Mouse (Mus musculus): ENCODE measurements around the gene Trpc4ap.

Gene Trpc4ap

GRCm38 (mm10) chr2:155693136-155693535 lies 952 bp upstream of the Trpc4ap start:
- no peak for DNase-seq (ENCODE audit: low spot score)

GRCm38 (mm10) chr2:155691336-155691722 lies 855 bp downstream of the Trpc4ap start:
- DNase-seq (ENCODE audit: low spot score): peak; percentile 12

GRCm38 (mm10) chr2:155689211-155689610 lies 3.0 kb downstream of the Trpc4ap start:
- DNase-seq (ENCODE audit: low spot score): no peak

GRCm38 (mm10) chr2:155687746-155688145 lies 4.4 kb downstream of the Trpc4ap start:
- no peak for DNase-seq (ENCODE audit: low spot score)

GRCm38 (mm10) chr2:155686572-155686971 lies 5.6 kb downstream of the Trpc4ap start:
- DNase-seq (ENCODE audit: low spot score): no peak

GRCm38 (mm10) chr2:155683821-155684220 lies 8.4 kb downstream of the Trpc4ap start:
- no peak for DNase-seq (ENCODE audit: low spot score)

GRCm38 (mm10) chr2:155683137-155683536 lies 9.0 kb downstream of the Trpc4ap start:
- no peak for DNase-seq (ENCODE audit: low spot score)

GRCm38 (mm10) chr2:155681874-155682273 lies 10.3 kb downstream of the Trpc4ap start:
- no peak for DNase-seq (ENCODE audit: low spot score)

GRCm38 (mm10) chr2:155681194-155681593 lies 11.0 kb downstream of the Trpc4ap start:
- DNase-seq (ENCODE audit: low spot score): no peak

GRCm38 (mm10) chr2:155680591-155680990 lies 11.6 kb downstream of the Trpc4ap start:
- no peak for DNase-seq (ENCODE audit: low spot score)

GRCm38 (mm10) chr2:155679586-155680110 lies 12.5 kb downstream of the Trpc4ap start:
- no peak for DNase-seq (ENCODE audit: low spot score)

- no peak for DNase-seq (ENCODE audit: low spot score)
Measured at GRCm38 (mm10) chr2:155675118-155675517, 17.1 kb downstream of the Trpc4ap start.

- peak; percentile 70 for DNase-seq (ENCODE audit: low spot score)
Measured at GRCm38 (mm10) chr2:155673546-155673945, 18.6 kb downstream of the Trpc4ap start.

- no peak for DNase-seq (ENCODE audit: low spot score)
Measured at GRCm38 (mm10) chr2:155671236-155671635, 20.9 kb downstream of the Trpc4ap start.

GRCm38 (mm10) chr2:155668461-155668860 lies 23.7 kb downstream of the Trpc4ap start:
- DNase-seq (ENCODE audit: low spot score): peak; percentile 34

- no peak for DNase-seq (ENCODE audit: low spot score)
Measured at GRCm38 (mm10) chr2:155667881-155668280, 24.3 kb downstream of the Trpc4ap start.

GRCm38 (mm10) chr2:155663910-155664460 lies 28.2 kb downstream of the Trpc4ap start:
- no peak for DNase-seq (ENCODE audit: low spot score)

GRCm38 (mm10) chr2:155663097-155663496 lies 29.1 kb downstream of the Trpc4ap start:
- no peak for DNase-seq (ENCODE audit: low spot score)

- no peak for DNase-seq (ENCODE audit: low spot score)
Measured at GRCm38 (mm10) chr2:155662390-155662789, 29.8 kb downstream of the Trpc4ap start.

- DNase-seq (ENCODE audit: low spot score): no peak
Measured at GRCm38 (mm10) chr2:155655759-155656372, 36.3 kb downstream of the Trpc4ap start.

GRCm38 (mm10) chr2:155652618-155653017 lies 39.6 kb downstream of the Trpc4ap start:
- DNase-seq (ENCODE audit: low spot score): no peak

- DNase-seq (ENCODE audit: low spot score): no peak
Measured at GRCm38 (mm10) chr2:155645746-155646145, 46.4 kb downstream of the Trpc4ap start.

- no peak for DNase-seq (ENCODE audit: low spot score)
Measured at GRCm38 (mm10) chr2:155641540-155642472, 50.4 kb downstream of the Trpc4ap start.
